Mouse (Mus musculus): Measurements from ENCODE around the gene Six5.

Gene Six5

GRCm38 (mm10) chr7:19078732-19079131, 15.7 kb upstream of the Six5 start:
- H3K4me3 ChIP-seq (replicated peaks; ENCODE audit: low read length) = no peak overlapping the region
- H3K9me3 ChIP-seq (ENCODE audit: low read length) = no peaks in the 10 kb centered on the region
- H3K27me3 ChIP-seq (ENCODE audit: insufficient read depth, low read length) = no peaks in the 10 kb centered on the region
- H3K4me1 ChIP-seq (replicated peaks; ENCODE audit: low read depth, low read length) = peaks cover 86% of the 10 kb centered on the region
- peaks cover 58% of the 10 kb centered on the region for H3K36me3 ChIP-seq (ENCODE audit: insufficient read depth, low read length)
- no peak for TF ChIP-seq CTCF (conservative IDR thresholded peaks at IDR 0.05; ENCODE audit: low read length)
- no peak for TF ChIP-seq NANOG (IDR thresholded peaks at IDR 0.05; ENCODE audit: borderline replicate concordance, low read length)
- no peak for TF ChIP-seq POU5F1 (IDR thresholded peaks at IDR 0.05; ENCODE audit: borderline replicate concordance, low read length)

- H3K4me3 ChIP-seq (replicated peaks; ENCODE audit: low read length) = peak overlapping the region; percentile 43
- no peaks in the 10 kb centered on the region for H3K27me3 ChIP-seq (ENCODE audit: insufficient read depth, low read length)
- peaks cover 91% of the 10 kb centered on the region for H3K4me1 ChIP-seq (replicated peaks; ENCODE audit: low read depth, low read length)
- no peaks in the 10 kb centered on the region for H3K9me3 ChIP-seq (ENCODE audit: low read length)
- peaks cover 63% of the 10 kb centered on the region for H3K36me3 ChIP-seq (ENCODE audit: insufficient read depth, low read length)
- TF ChIP-seq POU5F1 (IDR thresholded peaks at IDR 0.05; ENCODE audit: borderline replicate concordance, low read length) (no peak), CTCF (conservative IDR thresholded peaks at IDR 0.05; ENCODE audit: low read length) (no peak), NANOG (IDR thresholded peaks at IDR 0.05; ENCODE audit: borderline replicate concordance, low read length) (no peak)
Measured at GRCm38 (mm10) chr7:19080451-19080950, 13.9 kb upstream of the Six5 start.

- H3K36me3 ChIP-seq (ENCODE audit: insufficient read depth, low read length) = peaks cover 65% of the 10 kb centered on the region
- TF ChIP-seq NANOG (IDR thresholded peaks at IDR 0.05; ENCODE audit: borderline replicate concordance, low read length) (no peak), CTCF (conservative IDR thresholded peaks at IDR 0.05; ENCODE audit: low read length) (no peak), POU5F1 (IDR thresholded peaks at IDR 0.05; ENCODE audit: borderline replicate concordance, low read length) (no peak)
- H3K4me3 ChIP-seq (replicated peaks; ENCODE audit: low read length) = no peak overlapping the region
- H3K27me3 ChIP-seq (ENCODE audit: insufficient read depth, low read length) = no peaks in the 10 kb centered on the region
- H3K9me3 ChIP-seq (ENCODE audit: low read length) = no peaks in the 10 kb centered on the region
- peaks cover 98% of the 10 kb centered on the region for H3K4me1 ChIP-seq (replicated peaks; ENCODE audit: low read depth, low read length)
Measured at GRCm38 (mm10) chr7:19082171-19082570, 12.2 kb upstream of the Six5 start.

- Histone ChIP-seq H3K4me1 (replicated peaks; ENCODE audit: low read depth, low read length) (peaks cover 98% of the 10 kb centered on the region), H3K9me3 (ENCODE audit: low read length) (no peaks in the 10 kb centered on the region), H3K27me3 (ENCODE audit: insufficient read depth, low read length) (no peaks in the 10 kb centered on the region), H3K36me3 (ENCODE audit: insufficient read depth, low read length) (peaks cover 67% of the 10 kb centered on the region), H3K4me3 (replicated peaks; ENCODE audit: low read length) (no peak overlapping the region)
- no peak for TF ChIP-seq CTCF (conservative IDR thresholded peaks at IDR 0.05; ENCODE audit: low read length)
- no peak for TF ChIP-seq POU5F1 (IDR thresholded peaks at IDR 0.05; ENCODE audit: borderline replicate concordance, low read length)
- no peak for TF ChIP-seq NANOG (IDR thresholded peaks at IDR 0.05; ENCODE audit: borderline replicate concordance, low read length)
Measured at GRCm38 (mm10) chr7:19083096-19083495, 11.3 kb upstream of the Six5 start.

GRCm38 (mm10) chr7:19083701-19084100, 10.7 kb upstream of the Six5 start, which contains the start of gene Dmpk:
Dmpk (plus strand) TSS chr7:19083849.
- Histone ChIP-seq H3K9me3 (ENCODE audit: low read length) (no peaks in the 10 kb centered on the region), H3K27me3 (ENCODE audit: insufficient read depth, low read length) (no peaks in the 10 kb centered on the region), H3K4me3 (replicated peaks; ENCODE audit: low read length) (peak within 1 kb of the TSS; percentile 48), H3K36me3 (ENCODE audit: insufficient read depth, low read length) (peaks cover 67% of the 10 kb centered on the region), H3K4me1 (replicated peaks; ENCODE audit: low read depth, low read length) (peaks cover 98% of the 10 kb centered on the region)
- TF ChIP-seq CTCF (conservative IDR thresholded peaks at IDR 0.05; ENCODE audit: low read length) (no peak), POU5F1 (IDR thresholded peaks at IDR 0.05; ENCODE audit: borderline replicate concordance, low read length) (no peak), NANOG (IDR thresholded peaks at IDR 0.05; ENCODE audit: borderline replicate concordance, low read length) (no peak)

GRCm38 (mm10) chr7:19084277-19084771, 10.1 kb upstream of the Six5 start:
- no peaks in the 10 kb centered on the region for H3K27me3 ChIP-seq (ENCODE audit: insufficient read depth, low read length)
- peak overlapping the region; percentile 48; the same call in 1 of the 2 replicates for H3K4me3 ChIP-seq (replicated peaks; ENCODE audit: low read length)
- peaks cover 97% of the 10 kb centered on the region for H3K4me1 ChIP-seq (replicated peaks; ENCODE audit: low read depth, low read length)
- TF ChIP-seq CTCF (conservative IDR thresholded peaks at IDR 0.05; ENCODE audit: low read length) = no peak
- TF ChIP-seq NANOG (IDR thresholded peaks at IDR 0.05; ENCODE audit: borderline replicate concordance, low read length) = no peak
- TF ChIP-seq POU5F1 (IDR thresholded peaks at IDR 0.05; ENCODE audit: borderline replicate concordance, low read length) = no peak
- H3K36me3 ChIP-seq (ENCODE audit: insufficient read depth, low read length) = peaks cover 66% of the 10 kb centered on the region
- H3K9me3 ChIP-seq (ENCODE audit: low read length) = no peaks in the 10 kb centered on the region

GRCm38 (mm10) chr7:19084921-19085473, 9.4 kb upstream of the Six5 start:
- TF ChIP-seq CTCF (conservative IDR thresholded peaks at IDR 0.05; ENCODE audit: low read length) = no peak

GRCm38 (mm10) chr7:19085495-19085894, 8.9 kb upstream of the Six5 start:
- 0 out of 2 replicates have a peak, but pooled peaks cover 1% of the 10 kb centered on the region for H3K27me3 ChIP-seq (ENCODE audit: insufficient read depth, low read length)
- TF ChIP-seq CTCF (conservative IDR thresholded peaks at IDR 0.05; ENCODE audit: low read length) (no peak), POU5F1 (IDR thresholded peaks at IDR 0.05; ENCODE audit: borderline replicate concordance, low read length) (no peak), NANOG (IDR thresholded peaks at IDR 0.05; ENCODE audit: borderline replicate concordance, low read length) (no peak)
- H3K4me1 ChIP-seq (replicated peaks; ENCODE audit: low read depth, low read length) = peaks cover 89% of the 10 kb centered on the region
- peaks cover 66% of the 10 kb centered on the region for H3K36me3 ChIP-seq (ENCODE audit: insufficient read depth, low read length)
- no peaks in the 10 kb centered on the region for H3K9me3 ChIP-seq (ENCODE audit: low read length)
- H3K4me3 ChIP-seq (replicated peaks; ENCODE audit: low read length) = peak overlapping the region; percentile 48

More at GRCm38 (mm10) chr7:19084921-19085473, 9.4 kb upstream of the Six5 start:
- Histone ChIP-seq H3K36me3 (ENCODE audit: insufficient read depth, low read length) (peaks cover 66% of the 10 kb centered on the region), H3K4me1 (replicated peaks; ENCODE audit: low read depth, low read length) (peaks cover 90% of the 10 kb centered on the region), H3K27me3 (ENCODE audit: insufficient read depth, low read length) (no peaks in the 10 kb centered on the region), H3K9me3 (ENCODE audit: low read length) (no peaks in the 10 kb centered on the region), H3K4me3 (replicated peaks; ENCODE audit: low read length) (peak overlapping the region; percentile 48; the same call in 1 of the 2 replicates)

All from E14TG2a.4 (cell line).